Mouse (Mus musculus) liver, adult (tissue): ENCODE measurements around the gene Rgs1.

Experiments used
- GATA4 ChIP-seq: IDR thresholded peaks from 2 replicates; pipeline ENCODE4 v1.6.1; 2014; ENCODE audit warnings: mild to moderate bottlenecking, low read length; ENCODE audit not compliant: insufficient replicate concordance

Rgs1 gene

GRCm38 (mm10) chr1:144248923-144249322 is at the start of gene Rgs1:
Rgs1 (minus strand) TSS chr1:144249242.
- TF ChIP-seq GATA4, result no peak

DNA sequence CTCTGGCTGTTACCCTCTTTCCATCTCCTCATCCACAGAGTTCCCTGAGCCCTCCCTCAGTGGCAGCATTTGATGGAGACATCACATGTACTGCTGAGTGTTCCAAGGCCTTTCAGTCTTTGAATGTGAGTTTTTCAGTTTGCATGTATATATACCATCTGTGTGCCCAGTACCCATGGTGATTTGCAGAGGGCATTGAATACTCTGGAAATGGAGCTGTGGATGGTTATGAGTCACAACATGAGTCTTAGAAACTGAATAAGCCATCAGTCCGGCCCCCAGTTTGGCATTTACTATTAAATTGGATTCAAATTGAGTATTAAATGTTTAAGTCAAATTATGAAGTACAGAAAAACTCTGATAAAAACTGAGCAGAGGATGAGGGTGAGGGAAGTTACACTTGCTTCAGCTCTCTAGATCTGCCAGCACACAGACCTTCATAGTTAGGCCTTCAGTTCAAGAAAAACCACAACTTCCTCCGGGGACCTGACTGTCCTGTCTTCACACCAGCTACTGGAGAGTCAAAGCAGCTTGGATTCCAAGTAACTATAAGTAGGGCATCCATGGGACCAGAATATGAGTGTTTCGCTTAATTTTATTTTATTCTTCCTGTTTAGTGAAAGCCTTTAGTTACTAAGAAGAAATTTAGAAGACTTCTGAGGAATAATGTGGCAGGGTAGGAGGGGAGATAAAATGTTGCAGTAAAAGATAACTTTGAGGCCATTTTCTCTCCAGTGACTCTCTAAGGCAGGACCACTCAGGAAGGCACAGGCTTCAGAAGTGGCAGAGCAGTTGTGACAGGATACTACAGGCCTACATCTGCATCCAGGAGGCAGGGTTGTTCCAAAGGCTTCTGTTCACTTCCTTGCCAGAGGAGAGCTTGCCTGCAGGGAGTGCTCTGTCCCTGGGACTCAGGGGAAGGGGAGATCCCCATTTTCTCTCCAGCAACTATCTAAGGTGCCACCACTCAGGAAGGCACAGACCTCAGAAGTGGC is 34.3 kb upstream of the Rgs1 start:
- TF ChIP-seq GATA4, result no peak

DNA sequence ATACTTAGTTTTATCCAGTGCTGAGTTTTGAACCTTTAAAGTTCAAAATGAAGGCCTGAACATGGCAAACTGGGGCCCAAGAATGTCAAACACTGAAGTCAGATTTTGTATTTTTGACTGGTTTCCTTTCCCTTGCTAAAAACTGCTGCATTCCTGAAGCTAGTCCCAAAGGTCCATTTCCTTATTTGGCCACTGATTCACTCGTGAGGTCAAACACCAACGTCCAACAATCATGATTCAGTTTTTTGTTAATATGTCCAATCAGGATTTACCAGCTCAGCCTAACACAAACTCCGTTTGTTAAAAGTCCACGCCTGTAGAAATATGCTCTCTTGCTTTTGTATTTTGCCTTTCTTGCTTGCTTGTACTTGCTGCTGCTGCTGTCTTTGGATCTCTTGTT is 31.0 kb upstream of the Rgs1 start:
- no peak for TF ChIP-seq GATA4

DNA sequence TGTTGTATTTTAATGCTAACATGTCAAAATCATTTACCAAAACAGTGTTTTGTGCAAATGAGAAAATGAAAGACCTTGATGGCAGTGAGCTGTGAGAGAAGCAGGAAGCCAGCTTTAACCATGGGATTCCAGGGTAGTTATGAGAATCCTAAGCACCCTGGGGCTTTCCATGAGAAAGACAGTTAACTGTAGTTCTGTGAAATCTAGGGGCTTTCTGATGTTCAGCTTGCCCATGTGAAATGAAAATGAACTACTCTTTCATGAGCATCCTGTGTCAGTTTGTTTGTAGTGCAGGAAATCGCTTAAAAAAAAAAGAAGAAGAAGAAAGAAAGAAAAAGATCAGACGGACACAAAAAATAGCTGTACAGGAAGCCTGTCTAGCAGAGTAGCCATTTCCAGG is 23.9 kb upstream of the Rgs1 start:
- no peak for TF ChIP-seq GATA4

- no peak for TF ChIP-seq GATA4
Measured at GRCm38 (mm10) chr1:144269112-144269511, 20.1 kb upstream of the Rgs1 start.

GRCm38 (mm10) chr1:144267471-144268470 is 18.7 kb upstream of the Rgs1 start:
- no peak for TF ChIP-seq GATA4

DNA sequence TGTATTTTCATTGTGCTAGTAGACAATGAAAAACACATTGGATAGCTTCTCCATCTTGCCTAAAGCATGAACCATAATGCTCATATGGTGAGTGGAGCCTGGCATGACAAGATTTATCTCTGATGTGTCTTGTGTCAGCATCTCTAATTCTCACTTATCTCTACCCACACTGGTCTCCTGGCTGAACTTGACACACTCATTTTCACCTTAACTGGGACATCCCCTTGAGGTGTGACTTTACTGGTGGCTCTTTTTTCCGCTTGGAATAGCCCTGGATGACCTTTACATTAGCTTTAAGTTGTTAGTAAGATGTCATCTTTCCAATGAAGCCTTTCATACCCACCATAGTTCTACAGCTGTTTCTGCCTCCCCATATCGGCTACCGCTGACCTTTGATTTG is 15.0 kb upstream of the Rgs1 start:
- no peak for TF ChIP-seq GATA4

- TF ChIP-seq GATA4, result no peak
Measured at GRCm38 (mm10) chr1:144262008-144262407, 13.0 kb upstream of the Rgs1 start.

DNA sequence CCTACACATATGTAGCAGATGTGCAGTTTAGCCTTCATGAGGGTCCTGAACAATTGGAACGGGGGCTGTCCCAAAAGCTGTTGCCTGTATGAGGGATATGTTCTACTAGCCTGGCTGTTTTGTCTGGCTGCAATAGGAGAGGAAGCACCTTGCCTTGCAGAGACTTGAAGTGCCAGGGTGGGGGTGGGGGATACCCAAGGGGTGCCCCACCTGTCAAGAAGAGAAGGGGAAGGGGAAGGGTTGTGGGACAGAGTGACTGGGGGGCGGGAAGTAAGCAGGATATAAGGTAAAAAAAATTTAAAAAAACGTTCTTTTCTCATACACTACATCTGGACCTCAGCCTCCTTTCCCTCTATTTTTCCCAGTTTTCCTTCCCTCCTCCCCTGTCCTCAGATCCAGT is 9.7 kb upstream of the Rgs1 start:
- TF ChIP-seq GATA4, result no peak

GRCm38 (mm10) chr1:144256556-144257331 is 7.7 kb upstream of the Rgs1 start:
- no peak for TF ChIP-seq GATA4

DNA sequence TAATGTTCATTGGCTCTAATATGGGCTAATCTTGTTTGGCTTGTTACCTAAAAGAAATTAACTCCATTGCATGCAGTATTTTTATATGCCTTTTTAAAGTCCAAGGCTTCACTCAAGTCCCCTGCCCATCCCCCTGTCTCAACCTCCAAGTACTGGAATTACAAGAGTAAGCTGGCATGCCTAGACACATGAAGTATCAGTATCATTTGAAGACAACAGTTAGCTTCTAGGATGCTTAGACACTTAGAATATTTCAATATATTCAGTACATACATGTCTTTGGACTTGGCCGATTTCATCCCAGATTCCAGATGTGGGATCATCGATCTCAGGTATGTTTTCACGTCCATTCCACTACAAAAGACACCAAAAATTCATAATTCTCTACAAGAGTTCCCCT is 836 bp downstream of the Rgs1 start:
- no peak for TF ChIP-seq GATA4

- TF ChIP-seq GATA4, result no peak
Measured at GRCm38 (mm10) chr1:144247382-144247781, 1.7 kb downstream of the Rgs1 start.

GRCm38 (mm10) chr1:144243511-144243910 is 5.5 kb downstream of the Rgs1 start:
- no peak for TF ChIP-seq GATA4

DNA sequence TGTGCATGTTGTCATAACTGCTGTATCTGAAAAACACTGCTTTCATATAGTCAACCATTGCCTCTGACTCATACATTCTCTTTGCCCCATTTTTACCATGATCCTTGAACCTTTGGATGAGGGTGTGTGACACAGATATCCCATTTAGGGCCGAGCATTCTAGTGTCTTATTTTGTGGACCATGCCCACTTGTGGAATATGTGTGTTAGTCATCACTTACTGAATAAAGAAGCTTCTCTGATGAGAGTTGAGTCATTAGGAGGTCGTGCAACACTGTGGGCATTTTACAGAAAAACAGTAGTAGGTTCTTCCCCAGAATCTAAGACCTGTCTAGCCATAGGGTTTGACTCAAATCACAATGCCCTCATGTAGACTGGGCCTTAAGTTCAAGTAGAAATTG is 9.8 kb downstream of the Rgs1 start:
- no peak for TF ChIP-seq GATA4

DNA sequence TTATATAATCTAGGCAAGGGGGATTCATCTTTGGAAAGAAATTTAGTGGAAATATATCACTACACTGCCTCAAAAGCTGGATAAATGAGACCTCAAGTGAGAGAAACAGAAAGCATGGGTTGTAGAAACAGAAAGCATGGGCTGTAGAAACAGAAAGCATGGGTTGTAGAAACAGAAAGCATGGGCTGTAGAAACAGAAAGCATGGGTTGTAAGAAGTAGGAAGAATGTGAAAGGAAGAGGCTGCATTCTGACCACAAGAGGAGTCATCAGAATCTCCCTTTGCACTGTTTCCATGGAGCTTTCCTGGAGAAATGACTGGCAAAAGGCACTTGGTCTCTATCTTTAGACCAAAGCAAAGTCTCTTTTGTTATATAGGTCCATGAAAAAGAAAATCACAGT is 33.8 kb downstream of the Rgs1 start:
- TF ChIP-seq GATA4, result no peak

DNA sequence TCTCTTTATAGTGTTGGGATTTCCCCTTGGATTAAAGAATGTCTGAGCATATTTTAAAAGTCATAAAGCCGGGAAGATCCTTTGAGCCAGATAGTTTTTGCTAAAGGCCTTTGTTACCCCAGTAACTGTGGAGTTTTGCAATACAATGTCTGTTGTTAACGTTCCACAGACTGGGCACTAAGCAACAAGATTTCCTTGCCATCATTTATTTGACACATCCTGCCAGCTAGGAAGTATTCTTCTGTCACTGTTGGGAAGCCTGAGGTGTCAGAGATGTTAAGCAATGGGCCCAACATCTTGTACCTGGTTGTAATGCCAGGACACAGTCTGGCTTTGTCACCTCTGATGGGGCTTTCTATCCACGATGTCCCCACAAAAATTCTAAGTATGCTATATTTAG is 38.1 kb downstream of the Rgs1 start:
- TF ChIP-seq GATA4, result no peak
